Mouse (Mus musculus) G1E (cell line): ENCODE results near the gene Ldb3. TPM values are rescaled to one million over a fixed set of nuclear protein-coding genes. Genes with fewer than 3 reads are reported as not detected.
A peak's percentile ranks its signal among the peaks of the same experiment; 100 is the strongest.

Experiments
- ATAC-seq: 2 replicates; pipeline ENCODE4 v1.8.0; 2016; ENCODE audit warnings: mild to moderate bottlenecking; ENCODE audit not compliant: insufficient number of reproducible peaks, poor library complexity, low FRiP score, severe bottlenecking; ENCODE audit errors: extremely low read depth
- DNase-seq: peaks from one replicate; pipeline ENCODE4 v3.0.0; 2012; ENCODE audit warnings: low spot score
- H3K27me3 ChIP-seq: 2 replicates; pipeline ENCODE4 v1.6.1; 2012; ENCODE audit warnings: mild to moderate bottlenecking, low read length, inconsistent platforms; ENCODE audit not compliant: insufficient read depth
- H3K36me3 ChIP-seq: replicated peaks from 2 replicates; pipeline ENCODE3; 2012; ENCODE audit warnings: mild to moderate bottlenecking, inconsistent platforms
- H3K4me1 ChIP-seq: 2 replicates; pipeline ENCODE4 v1.6.1; 2012; ENCODE audit warnings: low read depth, low read length, inconsistent platforms, mixed read lengths; ENCODE audit not compliant: insufficient read depth
- H3K4me3 ChIP-seq: 2 replicates; pipeline ENCODE4 v1.5.1; 2012; ENCODE audit warnings: low read depth, mild to moderate bottlenecking, inconsistent platforms, low read length, moderate library complexity, mixed read lengths
- H3K9me3 ChIP-seq: replicated peaks from 2 replicates; pipeline ENCODE4 v1.6.1; 2012; ENCODE audit warnings: inconsistent platforms
- CTCF ChIP-seq: IDR thresholded peaks from 2 replicates; pipeline ENCODE4 v1.5.1; 2012; ENCODE audit warnings: low read depth, low read length, inconsistent platforms, mixed read lengths
- GATA1 ChIP-seq: IDR thresholded peaks from 2 replicates; pipeline ENCODE4 v1.6.1; 2012; ENCODE audit warnings: borderline replicate concordance, low read length, inconsistent platforms, mixed read lengths
- GATA2 ChIP-seq: IDR thresholded peaks from 2 replicates; pipeline ENCODE4 v1.6.1; 2012; ENCODE audit warnings: low read depth, low read length, inconsistent platforms, borderline replicate concordance
- POLR2AphosphoS5 ChIP-seq: IDR thresholded peaks from 2 replicates; pipeline ENCODE4 v1.6.1; 2012; ENCODE audit warnings: low read depth, low read length, inconsistent platforms; ENCODE audit not compliant: insufficient replicate concordance
- TAL1 ChIP-seq: conservative IDR thresholded peaks from 2 replicates; pipeline ENCODE4 v1.6.1; 2012; ENCODE audit warnings: low read depth, low read length, inconsistent platforms, mixed read lengths
- polyA plus RNA-seq: library from polyadenylated mRNA; stranded (reverse); fragments of >175 nt; gene quantifications from 2 replicates; pipeline ENCODE4 v1.2.3, GENCODE M21; 2012
- total RNA-seq, 2 experiments: library from RNA; stranded (forward) in 1 of 2; stranded (reverse) in 1 of 2; fragments of 200-1000 nt in 1 of 2; fragments of >200 nt in 1 of 2; fragmentation: Nextera tagmentation in 1 of 2; gene quantifications; 2 replicates each; pipeline ENCODE4 v1.2.3; 2014 to 2017

The Ldb3 gene
- total RNA-seq (2014; fragmentation: Nextera tagmentation) (not detected in 2 replicates), total RNA-seq (2017) (0.05 TPM in 1 of 2 replicates, not detected in the other), polyA plus RNA-seq (not detected in 2 replicates)

DNA sequence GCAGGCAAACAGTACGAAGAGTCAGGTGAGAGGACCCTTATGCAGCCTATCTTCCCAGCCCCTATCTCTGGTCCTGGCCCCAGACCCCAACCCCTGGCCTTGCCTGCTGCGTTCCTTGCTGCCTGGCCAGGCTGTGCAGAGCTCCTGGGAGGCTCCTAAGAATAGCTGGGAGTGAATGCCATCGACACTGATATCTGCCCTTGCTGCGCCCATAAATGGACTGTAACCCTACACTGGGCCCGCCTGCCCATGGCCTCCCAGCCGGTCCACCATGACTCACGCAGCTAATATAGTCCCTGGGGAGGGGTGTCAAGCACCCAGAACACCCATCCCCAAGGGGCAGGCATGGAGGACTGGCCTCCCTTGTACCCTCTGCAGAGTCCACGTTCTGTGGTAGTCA lies at the start of gene Ldb3:
Ldb3 (minus strand) TSS at position 185 of the 400 bp plus-strand sequence.
- no peak for TF ChIP-seq TAL1
- no peak for TF ChIP-seq POLR2AphosphoS5
- no peak for TF ChIP-seq GATA2
- ATAC-seq (no peak), DNase-seq (no peak)
- Histone ChIP-seq H3K36me3 (no peaks in the 10 kb centered on the region), H3K27me3 (no peaks in the 10 kb centered on the region; the same call in 1 of the 2 replicates), H3K4me1 (no peaks in the 10 kb centered on the region; the same call in 1 of the 2 replicates), H3K9me3 (no peaks in the 10 kb centered on the region), H3K4me3 (no peak within 1 kb of the TSS)

DNA sequence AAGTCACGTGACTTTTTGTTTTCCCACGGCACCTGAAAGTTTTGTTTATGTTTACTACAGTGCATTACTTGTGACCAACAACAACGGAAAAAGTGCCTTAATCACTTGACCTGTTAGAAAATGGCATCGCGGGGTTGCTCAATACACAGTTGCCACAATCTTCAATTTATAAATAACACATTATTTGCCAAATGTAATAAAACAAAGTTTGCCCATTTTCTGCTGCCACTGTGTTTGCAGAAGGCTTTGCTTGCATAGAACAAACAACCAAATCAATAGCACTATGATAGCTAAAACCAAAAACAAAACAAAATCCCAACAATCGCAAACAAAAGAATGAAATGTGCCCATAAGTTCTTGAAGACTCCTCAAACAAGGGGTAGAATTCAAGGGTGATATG lies 47.2 kb upstream of the Ldb3 start:
- no peaks in the 10 kb centered on the region for H3K9me3 ChIP-seq
- DNase-seq: no peak
- peaks cover 21% of the 10 kb centered on the region for H3K4me1 ChIP-seq
- H3K4me3 ChIP-seq: no peak overlapping the region
- no peaks in the 10 kb centered on the region for H3K27me3 ChIP-seq
- no peak for ATAC-seq
- no peaks in the 10 kb centered on the region for H3K36me3 ChIP-seq
- TF ChIP-seq GATA2: no peak
- TF ChIP-seq POLR2AphosphoS5: no peak
- TF ChIP-seq TAL1: no peak
- no peak for TF ChIP-seq GATA1
- no peak for TF ChIP-seq CTCF

DNA sequence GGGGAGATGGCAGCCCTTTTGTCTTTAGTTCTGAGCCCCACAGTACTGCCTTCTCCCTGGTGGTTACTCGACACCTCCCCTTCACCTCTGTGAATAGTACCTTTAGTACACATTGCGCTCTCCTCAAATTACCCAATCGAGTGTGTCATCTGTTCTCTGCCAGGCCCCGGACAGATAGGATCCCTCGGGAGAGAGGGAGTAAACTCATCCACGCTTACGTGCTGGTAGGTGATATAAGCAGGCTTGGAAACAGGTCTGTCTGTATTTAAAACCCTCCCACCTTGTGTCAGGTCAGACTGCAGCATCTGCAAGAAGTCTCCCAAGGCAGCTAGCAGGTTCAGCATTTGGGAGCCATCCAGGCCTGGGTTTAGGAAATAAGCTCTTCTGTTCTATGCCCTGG lies 46.7 kb upstream of the Ldb3 start:
- Histone ChIP-seq H3K27me3 (no peaks in the 10 kb centered on the region), H3K9me3 (no peaks in the 10 kb centered on the region), H3K4me1 (peaks cover 21% of the 10 kb centered on the region), H3K4me3 (no peak overlapping the region), H3K36me3 (no peaks in the 10 kb centered on the region)
- no peak for TF ChIP-seq GATA2
- TF ChIP-seq TAL1: no peak
- no peak for TF ChIP-seq CTCF
- no peak for TF ChIP-seq POLR2AphosphoS5
- no peak for TF ChIP-seq GATA1
- ATAC-seq: no peak
- no peak for DNase-seq

DNA sequence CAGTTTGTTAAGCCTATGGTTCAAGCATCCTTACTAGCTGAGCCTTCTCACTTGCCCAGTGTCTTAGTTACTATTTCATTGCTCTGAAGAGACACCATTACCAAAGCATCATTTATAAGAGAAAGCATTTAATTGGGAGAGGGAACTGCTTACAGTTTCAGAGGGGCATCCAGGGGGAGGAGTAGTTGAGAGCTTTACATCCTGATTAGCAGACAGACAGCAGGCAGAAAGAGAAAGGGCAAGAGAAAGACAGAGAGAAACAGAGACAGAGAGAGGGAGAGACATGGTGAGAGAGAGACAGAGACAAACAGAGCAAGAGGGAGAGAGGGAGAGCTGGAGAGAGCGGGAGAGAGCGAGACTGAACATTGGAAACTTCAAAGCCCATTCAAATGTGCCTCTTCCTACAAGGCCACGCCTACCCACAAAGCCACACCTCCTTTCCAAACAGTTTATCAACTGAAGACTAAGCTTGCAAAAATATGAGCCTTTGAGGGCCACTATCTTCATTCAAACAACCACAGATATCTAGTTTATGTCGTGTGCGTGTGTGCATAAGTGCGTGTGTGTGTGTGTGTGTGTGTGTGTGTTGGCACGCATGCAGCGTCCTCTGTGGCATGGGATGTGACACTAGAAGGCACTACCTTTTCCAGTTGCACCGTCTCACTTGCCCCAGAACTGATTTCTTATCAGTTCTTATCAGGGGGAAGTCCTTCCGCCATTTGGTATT lies 44.4 kb upstream of the Ldb3 start:
- no peaks in the 10 kb centered on the region for H3K36me3 ChIP-seq
- TF ChIP-seq POLR2AphosphoS5 (no peak), GATA2 (no peak), TAL1 (no peak), CTCF (no peak), GATA1 (no peak)
- no peaks in the 10 kb centered on the region for H3K27me3 ChIP-seq
- no peak for DNase-seq
- H3K4me1 ChIP-seq: peaks cover 21% of the 10 kb centered on the region
- no peaks in the 10 kb centered on the region for H3K9me3 ChIP-seq
- ATAC-seq: no peak
- H3K4me3 ChIP-seq: no peak overlapping the region

DNA sequence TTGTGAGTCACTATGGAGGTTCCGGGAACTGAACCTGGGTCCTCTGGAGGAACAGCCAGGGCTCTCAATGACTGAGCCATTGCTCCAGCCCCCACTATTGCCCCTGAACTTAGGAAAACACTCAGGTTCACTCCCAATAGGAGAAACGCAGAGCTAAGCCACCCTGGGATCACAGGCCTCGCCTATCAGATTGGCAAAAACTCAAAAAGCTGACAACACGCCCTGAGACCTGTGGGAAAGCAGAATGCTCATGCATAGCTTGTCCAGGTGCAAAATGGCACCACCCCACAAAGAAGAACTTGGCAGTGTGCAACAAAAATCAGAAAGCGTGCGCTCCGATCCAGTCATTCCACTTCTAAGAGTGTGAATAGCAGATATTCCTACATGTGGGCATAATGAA lies 38.3 kb upstream of the Ldb3 start:
- ATAC-seq: no peak
- Histone ChIP-seq H3K4me3 (no peak overlapping the region), H3K27me3 (no peaks in the 10 kb centered on the region), H3K9me3 (no peaks in the 10 kb centered on the region), H3K4me1 (peaks cover 32% of the 10 kb centered on the region), H3K36me3 (no peaks in the 10 kb centered on the region)
- no peak for TF ChIP-seq GATA1
- TF ChIP-seq GATA2: no peak
- TF ChIP-seq CTCF: no peak
- TF ChIP-seq POLR2AphosphoS5: no peak
- TF ChIP-seq TAL1: no peak
- no peak for DNase-seq

DNA sequence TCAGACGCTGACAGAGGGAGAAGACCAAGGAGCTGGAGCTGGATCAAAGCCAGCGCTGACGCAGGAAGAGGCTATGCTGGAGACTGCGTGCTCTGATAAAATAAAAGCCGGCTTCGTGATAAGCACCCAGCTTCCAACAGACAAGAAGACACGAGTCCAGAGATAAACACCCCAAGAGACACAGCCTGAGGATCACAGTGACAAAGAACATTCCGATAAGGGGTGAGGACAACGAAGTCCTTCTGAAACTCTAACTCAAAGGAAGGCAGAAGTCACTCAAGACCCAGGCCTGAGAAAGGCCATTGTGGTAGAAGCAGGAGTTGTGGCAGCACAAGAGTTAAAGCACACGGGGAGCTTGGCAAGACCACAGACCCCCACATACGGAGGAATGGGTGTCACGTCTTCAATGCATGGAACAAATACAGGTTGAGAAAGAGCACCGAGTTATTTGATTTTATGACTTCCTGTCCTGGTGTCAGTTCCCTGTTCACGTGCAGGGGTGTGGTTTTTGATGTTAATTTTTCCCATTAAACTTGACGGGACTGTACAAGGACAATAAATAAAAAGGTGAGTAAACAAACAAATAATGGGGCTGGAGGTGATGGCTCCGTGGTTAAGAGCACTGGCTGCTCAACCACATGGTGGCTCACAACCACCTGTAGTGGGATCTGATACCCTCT lies 35.2 kb upstream of the Ldb3 start:
- H3K9me3 ChIP-seq: no peaks in the 10 kb centered on the region
- DNase-seq (peak; percentile 59), ATAC-seq (peak; percentile 88)
- TF ChIP-seq GATA1 (no peak), TAL1 (peak; percentile 70), POLR2AphosphoS5 (no peak), CTCF (no peak)
- no peaks in the 10 kb centered on the region for H3K27me3 ChIP-seq
- peaks cover 50% of the 10 kb centered on the region for H3K4me1 ChIP-seq
- peak overlapping the region; percentile 33; the same call in 1 of the 2 replicates for H3K4me3 ChIP-seq
- H3K36me3 ChIP-seq: no peaks in the 10 kb centered on the region
